Mouse (Mus musculus) small intestine, adult 2 months (tissue): ENCODE measurements around the gene Pawr. TPM values are rescaled to one million over a fixed set of nuclear protein-coding genes. Genes with fewer than 3 reads are reported as not detected.

ENCODE experiments used
- H3K27ac ChIP-seq: fragments of 200-500 bp; 2 replicates; pipeline ENCODE4 v1.5.1; 2012; ENCODE audit warnings: low read depth, low read length, control low read depth, inconsistent platforms; ENCODE audit not compliant: insufficient read depth
- H3K27me3 ChIP-seq: fragments of 200-500 bp; 2 replicates; pipeline ENCODE4 v1.6.1; 2012; ENCODE audit warnings: mild to moderate bottlenecking, moderate library complexity, low read length, inconsistent platforms; ENCODE audit not compliant: control insufficient read depth, insufficient read depth
- H3K36me3 ChIP-seq: fragments of 200-500 bp; 2 replicates; pipeline ENCODE4 v1.6.1; 2012; ENCODE audit warnings: mild to moderate bottlenecking, low read length, control low read depth, inconsistent platforms; ENCODE audit not compliant: control insufficient read depth, insufficient read depth
- H3K4me1 ChIP-seq: fragments of 200-500 bp; 2 replicates; pipeline ENCODE4 v1.6.1; 2012; ENCODE audit warnings: low read length, inconsistent platforms, mixed read lengths; ENCODE audit not compliant: control insufficient read depth, insufficient read depth, insufficient read length
- H3K4me3 ChIP-seq: fragments of 200-500 bp; 2 replicates; pipeline ENCODE4 v1.5.1; 2012; ENCODE audit warnings: low read depth, mild to moderate bottlenecking, control low read depth, inconsistent platforms, low read length, moderate library complexity
- CTCF ChIP-seq: fragments of 200-500 bp; IDR thresholded peaks from 2 replicates; pipeline ENCODE4 v1.5.1; 2012; ENCODE audit warnings: low read depth, mild to moderate bottlenecking, control low read depth, inconsistent platforms, low read length, moderate library complexity, mixed read lengths; ENCODE audit not compliant: insufficient replicate concordance, insufficient read length; ENCODE audit errors: extremely low read depth
- POLR2A ChIP-seq: fragments of 200-500 bp; IDR thresholded peaks from 2 replicates; pipeline ENCODE4 v1.6.1; 2012; ENCODE audit warnings: low read depth, mild to moderate bottlenecking, control low read depth, inconsistent platforms, low read length, moderate library complexity
- WGBS: fragments of 180-500 bp; shearing (Covaris S2); methylation state at CpG from one replicate; pipeline ENCODE4 v1.1.7; 2018; 5-methylcytosine and 5-hydroxymethylcytosine counted together
- polyA plus RNA-seq: library from polyadenylated mRNA; depleted of rRNA; stranded (reverse); fragments of >200 nt; gene quantifications from 2 replicates; pipeline ENCODE4 v1.2.3, GENCODE M21; 2012

Gene Pawr
- polyA plus RNA-seq, 1 experiment = 31.8 TPM

DNA sequence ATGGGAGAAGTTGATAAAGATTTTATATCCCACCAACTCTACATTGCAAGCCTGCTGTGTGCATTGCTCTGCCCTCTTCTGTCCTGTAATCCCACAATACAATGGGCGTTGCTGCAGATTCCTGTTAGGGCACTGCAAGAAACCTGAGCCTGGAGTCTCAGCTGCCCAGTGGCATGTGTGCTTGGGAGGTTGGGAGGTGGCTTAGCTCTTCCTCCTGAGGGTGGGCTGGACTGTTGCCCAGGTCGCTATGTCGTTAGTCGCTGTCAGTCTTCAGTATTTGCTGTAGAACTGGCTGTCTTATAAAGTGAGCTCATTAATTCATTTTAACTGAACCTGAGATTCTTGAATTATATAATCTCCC lies 58.0 kb downstream of the Pawr start:
- 20% methylated on average over 4 of the region's 4 CpGs for WGBS

DNA sequence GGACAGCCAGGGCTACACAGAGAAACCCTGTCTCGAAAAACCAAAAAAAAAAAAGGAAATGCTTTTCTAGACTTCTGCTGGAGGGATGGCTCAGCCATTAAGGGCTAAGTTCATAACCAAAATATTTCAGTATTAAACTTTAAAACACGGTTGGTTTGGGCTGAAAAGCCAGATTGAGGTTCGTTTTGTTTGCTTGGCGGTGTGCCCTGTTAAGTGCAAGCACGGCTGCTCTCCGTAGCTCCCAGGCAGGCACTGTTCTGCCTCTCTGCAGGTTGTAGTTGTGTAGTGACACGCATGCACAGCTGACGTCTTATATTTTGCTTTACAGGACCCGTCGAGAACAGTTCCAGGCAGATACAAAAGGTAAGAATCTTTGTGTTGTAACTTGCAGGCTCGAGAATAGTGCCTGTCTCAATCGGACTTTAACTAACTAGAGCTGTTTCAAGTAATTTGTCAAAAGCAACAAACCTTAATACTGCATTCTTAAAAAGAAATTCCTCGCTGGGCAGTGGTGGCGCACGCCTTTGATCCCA lies 59.5 kb downstream of the Pawr start:
- Histone ChIP-seq H3K27ac (no peak overlapping the region), H3K4me1 (no peaks in the 10 kb centered on the region), H3K36me3 (peaks cover 5% of the 10 kb centered on the region), H3K27me3 (no peaks in the 10 kb centered on the region), H3K4me3 (no peak overlapping the region)
- no peak for TF ChIP-seq POLR2A
- WGBS = 80% methylated on average over 15 of the region's 15 CpGs

More for the DNA sequence above, 58.0 kb downstream of the Pawr start:
- TF ChIP-seq CTCF (no peak), POLR2A (no peak)
- peaks cover 3% of the 10 kb centered on the region; the same call in 1 of the 2 replicates for H3K4me1 ChIP-seq
- H3K4me3 ChIP-seq = no peak overlapping the region
- H3K27ac ChIP-seq = no peak overlapping the region
- H3K27me3 ChIP-seq = no peaks in the 10 kb centered on the region
- H3K36me3 ChIP-seq = peaks cover 6% of the 10 kb centered on the region

DNA sequence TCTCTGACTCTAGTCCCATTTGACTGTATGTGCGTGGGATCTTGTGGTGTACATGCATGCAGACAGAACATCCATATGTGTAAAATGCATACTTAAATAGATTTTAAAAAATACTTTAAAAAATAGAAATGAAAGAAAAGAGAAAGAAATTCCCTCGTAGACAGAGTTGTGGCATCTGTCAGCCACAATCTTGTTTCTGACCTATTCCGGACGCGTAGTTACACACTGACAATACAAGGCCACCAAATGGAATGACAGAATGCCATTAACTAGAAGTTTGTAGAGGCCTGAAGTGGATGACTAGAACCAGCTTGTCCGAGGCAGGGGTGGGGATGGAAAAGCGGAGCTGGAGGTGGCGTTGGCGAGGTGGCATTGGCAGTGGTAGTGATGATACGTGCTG lies 60.2 kb downstream of the Pawr start:
- Histone ChIP-seq H3K4me3 (no peak overlapping the region), H3K4me1 (no peaks in the 10 kb centered on the region), H3K27me3 (no peaks in the 10 kb centered on the region), H3K27ac (no peak overlapping the region), H3K36me3 (peaks cover 3% of the 10 kb centered on the region; the same call in 1 of the 2 replicates)
- TF ChIP-seq CTCF = no peak
- no peak for TF ChIP-seq POLR2A
- WGBS = 97% methylated on average over 10 of the region's 10 CpGs

DNA sequence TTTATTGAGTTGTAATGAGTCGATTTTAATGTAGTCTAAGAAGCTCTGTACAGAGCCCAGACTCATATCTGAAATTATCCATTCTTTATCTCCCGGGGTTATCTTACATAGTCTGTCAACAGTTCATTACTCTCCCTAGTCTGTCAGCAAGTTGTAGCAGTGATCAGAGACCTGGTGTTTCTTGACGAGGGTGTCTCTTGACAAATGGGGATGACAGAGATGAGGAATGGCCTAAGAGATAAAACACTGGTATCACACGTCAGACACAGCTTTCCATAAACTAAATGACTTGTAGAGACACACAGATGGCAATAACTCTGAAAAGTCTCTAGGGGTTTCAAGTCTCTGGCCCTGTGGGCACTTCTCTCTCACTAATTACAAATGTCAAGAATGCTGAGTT lies 62.4 kb downstream of the Pawr start:
- Histone ChIP-seq H3K4me3 (no peak overlapping the region), H3K36me3 (no peaks in the 10 kb centered on the region), H3K4me1 (no peaks in the 10 kb centered on the region), H3K27me3 (no peaks in the 10 kb centered on the region), H3K27ac (no peak overlapping the region)
- WGBS = 52% methylated on average over 4 of the region's 4 CpGs
- TF ChIP-seq POLR2A (no peak), CTCF (no peak)

DNA sequence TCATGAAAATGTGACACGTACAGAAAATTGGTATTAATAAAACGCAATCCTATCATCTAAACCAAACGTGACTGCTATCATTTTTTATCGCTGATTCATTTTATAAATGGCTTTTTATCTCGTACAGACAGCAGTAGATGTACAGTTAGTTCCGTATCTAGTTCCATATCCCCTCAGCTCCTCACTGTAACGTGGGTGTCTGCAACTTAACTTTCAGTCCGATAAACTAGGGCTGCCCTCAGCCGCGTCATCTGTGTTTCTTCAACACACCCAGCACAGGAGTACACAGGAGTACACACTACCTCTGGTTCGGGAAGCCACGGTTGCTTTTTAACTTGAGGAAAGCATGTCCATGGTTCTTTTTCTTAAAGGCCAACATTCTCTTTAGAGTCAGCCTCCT lies 63.3 kb downstream of the Pawr start:
- Histone ChIP-seq H3K36me3 (no peaks in the 10 kb centered on the region), H3K4me1 (no peaks in the 10 kb centered on the region), H3K27me3 (no peaks in the 10 kb centered on the region), H3K4me3 (no peak overlapping the region), H3K27ac (no peak overlapping the region)
- WGBS = 86% methylated on average over 12 of the region's 12 CpGs
- no peak for TF ChIP-seq POLR2A
- TF ChIP-seq CTCF = no peak

DNA sequence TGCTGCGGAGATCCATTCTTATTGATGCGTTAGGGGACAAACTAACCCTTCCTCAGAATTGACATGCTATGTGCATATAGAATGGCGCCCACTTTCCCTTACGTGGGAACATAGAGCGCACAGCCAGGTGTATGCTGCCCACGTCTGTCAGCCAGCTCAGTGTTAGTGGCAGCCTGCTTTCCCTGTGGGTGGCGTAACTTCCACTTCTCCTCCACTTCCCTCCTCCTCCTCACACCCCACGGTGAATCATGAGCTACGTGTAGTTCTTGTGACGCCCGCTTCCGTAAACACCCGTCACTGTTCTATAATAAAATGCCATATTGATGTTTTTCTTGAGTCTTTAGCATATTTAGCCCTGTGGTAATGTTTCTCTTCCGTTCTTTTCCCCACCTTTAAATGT lies 63.7 kb downstream of the Pawr start:
- H3K4me3 ChIP-seq = no peak overlapping the region
- H3K27me3 ChIP-seq = no peaks in the 10 kb centered on the region
- H3K4me1 ChIP-seq = no peaks in the 10 kb centered on the region
- WGBS = 91% methylated on average over 14 of the region's 14 CpGs
- H3K36me3 ChIP-seq = no peaks in the 10 kb centered on the region
- H3K27ac ChIP-seq = no peak overlapping the region
- TF ChIP-seq CTCF (no peak), POLR2A (no peak)

DNA sequence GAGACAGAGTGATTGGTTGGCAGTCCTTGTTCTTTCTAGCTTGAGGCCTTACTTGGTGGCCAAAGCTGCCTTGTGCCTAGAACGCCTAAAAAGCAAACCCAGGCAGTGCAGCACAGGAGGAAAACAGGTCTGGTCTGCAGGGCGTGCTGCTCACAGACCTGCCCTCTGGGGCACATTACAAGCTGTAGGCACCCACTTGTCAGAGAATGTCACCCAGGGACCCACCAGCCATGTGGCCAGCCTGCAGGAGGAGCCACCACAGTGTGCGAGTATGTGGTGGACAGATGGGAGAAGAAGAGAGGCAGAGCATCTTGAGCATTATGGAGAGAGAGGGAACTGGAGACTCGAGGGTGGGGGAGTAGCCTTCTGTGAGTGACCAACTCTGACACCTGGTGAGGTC lies 70.8 kb downstream of the Pawr start:
- no peaks in the 10 kb centered on the region for H3K36me3 ChIP-seq
- peaks cover 23% of the 10 kb centered on the region for H3K4me1 ChIP-seq
- H3K27me3 ChIP-seq = no peaks in the 10 kb centered on the region
- no peak overlapping the region for H3K4me3 ChIP-seq
- no peak for TF ChIP-seq CTCF
- TF ChIP-seq POLR2A = no peak
- WGBS = 56% methylated on average over 4 of the region's 4 CpGs
- H3K27ac ChIP-seq = no peak overlapping the region
